Mouse (Mus musculus) cerebellum, adult 2 months (tissue): Measurements from ENCODE around the gene Fbxl5.

Experiments used
- CTCF ChIP-seq: fragments of 200-500 bp; IDR thresholded peaks from 2 replicates; pipeline ENCODE4 v1.5.1; 2011; ENCODE audit warnings: low read depth, mild to moderate bottlenecking, control low read depth, low read length, moderate library complexity, borderline replicate concordance; ENCODE audit not compliant: insufficient read depth
- POLR2A ChIP-seq: fragments of 200-500 bp; IDR thresholded peaks from 2 replicates; pipeline ENCODE4 v1.6.1; 2011; ENCODE audit warnings: low read length, control low read depth, borderline replicate concordance; ENCODE audit not compliant: insufficient read depth

DNA sequence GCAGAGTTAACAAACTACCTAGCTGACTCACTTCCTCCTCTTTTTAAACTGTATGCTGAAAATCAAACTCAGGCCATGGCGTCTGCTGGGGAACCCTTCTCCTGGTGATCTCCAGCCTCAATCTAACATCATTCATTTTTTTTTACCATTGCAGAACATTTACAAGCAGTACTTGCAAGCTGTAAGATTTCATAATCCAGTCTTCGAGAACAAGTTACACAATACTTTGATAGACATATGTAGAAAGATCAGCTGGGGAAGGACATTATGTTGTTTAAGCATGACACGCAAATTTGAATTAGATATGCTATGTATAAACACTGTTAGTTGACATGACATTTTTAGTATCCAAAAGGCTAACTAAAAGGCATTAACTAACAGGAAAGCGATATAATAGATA lies 19.6 kb downstream of the Fbxl5 start:
- TF ChIP-seq CTCF (no peak), POLR2A (no peak)
